Mouse (Mus musculus): ENCODE results near the gene Mgea5.

- TF ChIP-seq MAX (IDR thresholded peaks at IDR 0.05; ENCODE audit: low read length) (no peak), POLR2A (IDR thresholded peaks at IDR 0.05; ENCODE audit: low read depth, low read length) (no peak), CTCF (conservative IDR thresholded peaks at IDR 0.05 in 1 of 2, IDR thresholded peaks at IDR 0.05 in 1 of 2; ENCODE audit: low read depth in 2 of 2, low read length in 2 of 2) (no peak), CHD2 (IDR thresholded peaks at IDR 0.05; ENCODE audit: low read length) (no peak), BHLHE40 (IDR thresholded peaks at IDR 0.05; ENCODE audit: low read depth, low read length) (no peak), USF2 (conservative IDR thresholded peaks at IDR 0.05; ENCODE audit: low read depth, low read length) (no peak), MXI1 (IDR thresholded peaks at IDR 0.05; ENCODE audit: low read depth, low read length) (no peak), UBTF (IDR thresholded peaks at IDR 0.05; ENCODE audit: low read depth, low read length) (no peak), ZKSCAN1 (IDR thresholded peaks at IDR 0.05; ENCODE audit: borderline replicate concordance, low read depth, low read length) (no peak)
These were observed 3.8 kb upstream of the Mgea5 start for GRCm38 (mm10) chr19:45787450-45787849.

All from CH12.LX (cell line).